Comparison of ENCODE assay signal across 18 mouse cellular contexts in genomic region chr13:24107058-24107457, GRCm38 (mm10).
"Had no signal": no experiment of that assay in that cellular context is flagged by ENCODE, and none has a peak within 500 bp of the region (broad histone marks: within the 10 kb centered on the region; RNA-seq: fewer than 3 reads in every experiment).

No protein-coding gene starts in this region.

- H3K36me3 ChIP-seq: midbrain, embryonic 10.5 days; midbrain, embryonic 12.5 days; neural tube, embryonic 13.5 days; neural tube, embryonic 15.5 days had no signal

- H3K9me3 ChIP-seq: midbrain, embryonic 10.5 days; midbrain, embryonic 12.5 days; neural tube, embryonic 13.5 days; neural tube, embryonic 15.5 days had no signal

- H3K4me1 ChIP-seq: midbrain, embryonic 10.5 days had no signal

- H3K27me3 ChIP-seq: midbrain, embryonic 12.5 days; neural tube, embryonic 13.5 days; neural tube, embryonic 15.5 days had no signal

- H3K4me2 ChIP-seq: lung, embryonic 14.5 days; midbrain, embryonic 12.5 days; neural tube, embryonic 13.5 days; neural tube, embryonic 15.5 days had no signal

- H3K4me3 ChIP-seq: midbrain, embryonic 10.5 days; midbrain, embryonic 12.5 days; myocyte; neural tube, embryonic 13.5 days; neural tube, embryonic 15.5 days had no signal

- DNase-seq: lung, embryonic 14.5 days; lung, postnatal 10 days; lung, postnatal 4 days; midbrain, embryonic 14.5 days; retina, postnatal 1 day; right cerebral cortex, adult 18-20 months; right cerebral cortex, postnatal 25 days; right cerebral cortex, postnatal 4 days; spleen, adult 18-20 months; thymus, adult 18-20 months; thymus, postnatal 14 days; thymus, postnatal 36 days had no signal

- H3K27ac ChIP-seq: midbrain, embryonic 10.5 days; midbrain, embryonic 12.5 days; neural tube, embryonic 13.5 days; neural tube, embryonic 15.5 days had no signal

- ATAC-seq: midbrain, embryonic 16.5 days had no signal

- H3K9ac ChIP-seq: lung, embryonic 14.5 days; midbrain, embryonic 12.5 days; neural tube, embryonic 13.5 days; neural tube, embryonic 15.5 days had no signal
